In the genomic region with DNA sequence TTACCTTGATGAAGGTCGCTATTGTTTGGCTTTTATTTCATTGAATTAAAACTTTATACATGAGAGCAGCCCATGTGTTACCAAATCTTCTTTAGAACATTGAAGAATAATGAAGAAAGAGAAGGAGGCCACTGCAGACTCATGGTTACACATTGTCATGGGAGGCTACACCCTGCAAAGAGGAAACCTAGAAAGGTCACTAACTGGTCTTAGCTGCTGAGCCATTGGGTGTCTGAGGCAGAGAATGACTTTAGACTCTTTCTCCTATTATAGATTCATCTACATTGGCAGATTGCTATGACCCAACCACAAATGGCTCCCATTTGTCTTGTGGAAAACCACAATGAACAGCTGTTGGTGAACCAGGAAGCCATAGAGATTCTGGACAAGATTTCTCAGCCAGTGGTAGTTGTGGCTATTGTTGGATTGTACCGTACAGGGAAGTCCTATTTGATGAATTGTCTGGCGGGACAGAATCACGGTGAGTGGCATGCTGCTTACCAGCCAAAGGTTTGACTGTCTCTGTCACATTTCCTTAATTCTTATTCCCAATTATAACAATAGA, we compare ENCODE assay signal across 8 mouse cellular contexts. TPM values are rescaled to one million over a fixed set of nuclear protein-coding genes. Genes with fewer than 3 reads are reported as not detected.
DNase-seq lines count a peak whose midpoint lies in the region; ATAC-seq and TF ChIP-seq lines count a peak whose summit lies in the region.
"Not testable (repeated sequence)": the region's sequence is repeated elsewhere in the genome, so short reads cannot be mapped to it uniquely, and the experiment has no call there.
"Had no signal": no experiment of that assay in that cellular context is flagged by ENCODE, and none has a peak within 500 bp of the region (broad histone marks: within the 10 kb centered on the region; RNA-seq: fewer than 3 reads in every experiment).

No protein-coding gene starts in this region.

- H3K36me3 ChIP-seq in kidney, adult 2 months (ENCODE audit: control insufficient read depth, insufficient read depth, low read length); myocyte (ENCODE audit: control insufficient read depth, insufficient read depth): not testable (repeated sequence)

- ATAC-seq in hematopoietic stem cell, adult 5-6 weeks (replicated peaks in 1 of 2; ENCODE audit: insufficient read depth in 1 of 2, low FRiP score in 2 of 2, low TSS enrichment in 1 of 2, low read depth in 1 of 2, poor library complexity in 2 of 2, severe bottlenecking in 2 of 2), result peak; percentile 52 to 56; a peak in 2 of 4 replicates
- 0 out of 2 replicates have a peak, but pooled peaks have one; percentile 20 for ATAC-seq in megakaryocyte progenitor cell, adult 5-6 weeks (replicated peaks; ENCODE audit: poor library complexity)

- TF ChIP-seq CTCF in kidney, adult 2 months (conservative IDR thresholded peaks at IDR 0.05; ENCODE audit: insufficient read depth, insufficient read length, low read depth, low read length), result not testable (repeated sequence)

- H3ac ChIP-seq in myocyte (ENCODE audit: control insufficient read depth, insufficient read length), result not testable (repeated sequence)

- H3K79me2 ChIP-seq in myocyte (ENCODE audit: control insufficient read depth, insufficient read depth), result not testable (repeated sequence)

- H3K27ac ChIP-seq in kidney, adult 2 months (ENCODE audit: insufficient read depth, low read depth, low read length), result not testable (repeated sequence)

- H3K27me3 ChIP-seq in kidney, adult 2 months (replicated peaks; ENCODE audit: control insufficient read depth, insufficient read depth, low read length); myocyte (ENCODE audit: control insufficient read depth, insufficient read depth, insufficient read length): not testable (repeated sequence)

- H3K4me1 ChIP-seq in kidney, adult 2 months (ENCODE audit: control insufficient read depth, insufficient read depth, low read length), result not testable (repeated sequence)

- H3K4me2 ChIP-seq in myocyte (ENCODE audit: low read depth), result not testable (repeated sequence)

- not testable (repeated sequence) for H3K4me3 ChIP-seq in kidney, adult 2 months (ENCODE audit: insufficient read depth, low read depth, low read length); myocyte

- not testable (repeated sequence) for TF ChIP-seq POLR2A in kidney, adult 2 months (IDR thresholded peaks at IDR 0.05; ENCODE audit: low read depth, low read length); myocyte (IDR thresholded peaks at IDR 0.05; ENCODE audit: insufficient read length, low read depth)

- 82% methylated on average over 4 of the region's 4 CpGs for WGBS in kidney, adult 2 months

- peak; percentile 64 for DNase-seq in 416B (ENCODE audit: low read depth)
- peak; percentile 4 for DNase-seq in kidney, adult 2 months

TF ChIP-seq in myocyte, 11 proteins besides CTCF, POLR2A, EP300 and RAD21:
- TF ChIP-seq TCF12 (IDR thresholded peaks at IDR 0.05; ENCODE audit: insufficient read depth, poor library complexity, severe bottlenecking) (peak; percentile 11), MYOG (IDR thresholded peaks at IDR 0.05; ENCODE audit: control insufficient read depth in 1 of 3, insufficient read depth in 1 of 3, insufficient read length in 2 of 3, low read depth in 2 of 3) (peak in 1 of 3 experiments; percentile 68)

RNA-seq across cellular contexts. Expression of a gene that starts 38.5 kb away (rescaled TPM):
- total RNA-seq in hematopoietic stem cell, adult 5-6 weeks (2017), result 0.69 and 0.88 TPM in 2 replicates
- 0.90 and 1.4 TPM in 2 replicates for polyA plus RNA-seq in kidney, adult 2 months (2012; rRNA removed)
- not detected in 2 replicates for total RNA-seq in megakaryocyte progenitor cell, adult 5-6 weeks (2015)
- total RNA-seq in megakaryocyte progenitor cell, adult 5-6 weeks (2017), result 0.75 TPM in 1 of 2 replicates, not detected in the other
- 0.42 TPM for polyA plus RNA-seq in myocyte (2012; fragmentation: generic; extraction: Trizol)
- total RNA-seq: adrenal gland, postnatal 25 days; MEL had no signal
- polyA plus RNA-seq: G1E had no signal
